Mouse (Mus musculus) heart, postnatal 10 days (tissue): Measurements from ENCODE around the gene Ccr9. TPM values are rescaled to one million over a fixed set of nuclear protein-coding genes. Genes with fewer than 3 reads are reported as not detected.
"Not testable (repeated sequence)": the region's sequence is repeated elsewhere in the genome, so short reads cannot be mapped to it uniquely, and the experiment has no call there.

Source experiments
- DNase-seq, 2 experiments: peaks; one replicate each; pipeline ENCODE4 v3.0.0; 2021
- intact Hi-C: fragments of 180-260 bp; cut with DNase I; formaldehyde crosslinking; loops from one replicate; pipeline ENCODE4 v1.15.1; 2025
- total RNA-seq, 2 experiments: library from RNA; stranded (reverse); gene quantifications; 2 replicates each; pipeline ENCODE4 v1.2.3; 2021

The Ccr9 gene
- total RNA-seq, result under 1 TPM; 0.42 to 0.62 TPM

- intact Hi-C loops, result no loop called here
- no peak for DNase-seq
Measured at GRCm38 (mm10) chr9:123678327-123679105, at the start of gene Ccr9, which contains the start of gene Slc6a20a. Gene Ccr9, plus strand, starts transcription at chr9:123678439. Gene Slc6a20a, minus strand, starts transcription at chr9:123678885.

- intact Hi-C loops, result no loop called here
- no peak for DNase-seq
Measured at GRCm38 (mm10) chr9:123631666-123632065, 46.6 kb upstream of the Ccr9 start.

GRCm38 (mm10) chr9:123632281-123632680, 46.0 kb upstream of the Ccr9 start, which contains the start of gene Slc6a20b:
Gene Slc6a20b, minus strand, starts transcription at chr9:123632565.
- intact Hi-C loops, result no loop called here
- DNase-seq, result no peak

GRCm38 (mm10) chr9:123632993-123633392, 45.2 kb upstream of the Ccr9 start:
- intact Hi-C loops, result no loop called here
- DNase-seq, result no peak

- DNase-seq, result no peak
- intact Hi-C loops, result loop anchor here (5.0 kb wide), 1 partner anchor 71 kb away; no protein-coding TSS in a partner anchor
Measured at GRCm38 (mm10) chr9:123636771-123637170, 41.5 kb upstream of the Ccr9 start.

- no peak for DNase-seq
- intact Hi-C loops, result loop anchor here (2.0 to 5.0 kb wide), 2 partner anchors 69 to 159 kb away; no protein-coding TSS in a partner anchor
Measured at GRCm38 (mm10) chr9:123638231-123638630, 40.0 kb upstream of the Ccr9 start.

GRCm38 (mm10) chr9:123638668-123639089, 39.6 kb upstream of the Ccr9 start:
- intact Hi-C loops, result loop anchor here (2.0 to 5.0 kb wide), 2 partner anchors 69 to 158 kb away; no protein-coding TSS in a partner anchor
- peak; percentile 45 for DNase-seq

- intact Hi-C loops, result no loop called here
- DNase-seq, result no peak
Measured at GRCm38 (mm10) chr9:123640106-123640505, 38.1 kb upstream of the Ccr9 start.

GRCm38 (mm10) chr9:123649785-123650511, 28.3 kb upstream of the Ccr9 start:
- intact Hi-C loops, result no loop called here
- no peak for DNase-seq

GRCm38 (mm10) chr9:123651369-123651768, 26.9 kb upstream of the Ccr9 start:
- intact Hi-C loops, result no loop called here
- DNase-seq, result no peak

- no peak for DNase-seq
- intact Hi-C loops, result no loop called here
Measured at GRCm38 (mm10) chr9:123657457-123657856, 20.8 kb upstream of the Ccr9 start.

GRCm38 (mm10) chr9:123658981-123659380, 19.3 kb upstream of the Ccr9 start:
- intact Hi-C loops, result no loop called here
- no peak for DNase-seq

- DNase-seq, intact Hi-C loops: not testable (repeated sequence)
Measured at GRCm38 (mm10) chr9:123659986-123660676, 18.1 kb upstream of the Ccr9 start.

GRCm38 (mm10) chr9:123665645-123666044, 12.6 kb upstream of the Ccr9 start:
- peak; percentile 13 to 45 for DNase-seq
- intact Hi-C loops, result no loop called here

- intact Hi-C loops, result no loop called here
Measured at GRCm38 (mm10) chr9:123679198-123679597, 959 bp downstream of the Ccr9 start.

GRCm38 (mm10) chr9:123683704-123684103, 5.5 kb downstream of the Ccr9 start:
- intact Hi-C loops, result no loop called here

More at GRCm38 (mm10) chr9:123679198-123679597, 959 bp downstream of the Ccr9 start:
- DNase-seq, result no peak

GRCm38 (mm10) chr9:123686206-123686605, 8.0 kb downstream of the Ccr9 start:
- DNase-seq, result no peak
- intact Hi-C loops, result no loop called here

More at GRCm38 (mm10) chr9:123683704-123684103, 5.5 kb downstream of the Ccr9 start:
- DNase-seq, result no peak

GRCm38 (mm10) chr9:123688227-123688626, 10.0 kb downstream of the Ccr9 start:
- intact Hi-C loops, result no loop called here
- DNase-seq, result no peak

- intact Hi-C loops, result no loop called here
- DNase-seq, result no peak
Measured at GRCm38 (mm10) chr9:123695634-123696302, 17.5 kb downstream of the Ccr9 start.

- no peak for DNase-seq
- intact Hi-C loops, result no loop called here
Measured at GRCm38 (mm10) chr9:123701822-123702221, 23.6 kb downstream of the Ccr9 start.
